Mouse (Mus musculus) megakaryocyte, embryonic 14.5 days (primary cell): ENCODE data around the gene Crtc3. TPM values are rescaled to one million over a fixed set of nuclear protein-coding genes. Genes with fewer than 3 reads are reported as not detected.

Source experiments
- H3K27me3 ChIP-seq: replicated peaks from 2 replicates; pipeline ENCODE3; 2012; ENCODE audit warnings: inconsistent platforms
- H3K36me3 ChIP-seq: replicated peaks from 2 replicates; pipeline ENCODE3; 2012; ENCODE audit warnings: low read length, inconsistent platforms, mixed read lengths
- H3K4me1 ChIP-seq: 2 replicates; pipeline ENCODE4 v1.6.1; 2012; ENCODE audit warnings: inconsistent platforms
- H3K4me3 ChIP-seq: replicated peaks from 2 replicates; pipeline ENCODE3; 2012; ENCODE audit warnings: moderate library complexity, mild to moderate bottlenecking, inconsistent platforms
- H3K9me3 ChIP-seq: 2 replicates; pipeline ENCODE4 v1.6.1; 2012; ENCODE audit warnings: inconsistent platforms
- FLI1 ChIP-seq: IDR thresholded peaks from 2 replicates; pipeline ENCODE4 v1.6.1; 2012; ENCODE audit warnings: low read length, inconsistent platforms, mixed read lengths
- GATA1 ChIP-seq: IDR thresholded peaks from 3 replicates; pipeline ENCODE4 v1.6.1; 2012; ENCODE audit warnings: mixed read lengths, low read length, inconsistent platforms, borderline replicate concordance
- polyA plus RNA-seq: library from polyadenylated mRNA; stranded (reverse); fragments of >175 nt; gene quantifications from 2 replicates; pipeline ENCODE4 v1.2.3, GENCODE M21; 2012; ENCODE audit warnings: low replicate concordance; ENCODE audit not compliant: insufficient read depth

The Crtc3 gene
- polyA plus RNA-seq, 1 experiment: 9.4 TPM

DNA sequence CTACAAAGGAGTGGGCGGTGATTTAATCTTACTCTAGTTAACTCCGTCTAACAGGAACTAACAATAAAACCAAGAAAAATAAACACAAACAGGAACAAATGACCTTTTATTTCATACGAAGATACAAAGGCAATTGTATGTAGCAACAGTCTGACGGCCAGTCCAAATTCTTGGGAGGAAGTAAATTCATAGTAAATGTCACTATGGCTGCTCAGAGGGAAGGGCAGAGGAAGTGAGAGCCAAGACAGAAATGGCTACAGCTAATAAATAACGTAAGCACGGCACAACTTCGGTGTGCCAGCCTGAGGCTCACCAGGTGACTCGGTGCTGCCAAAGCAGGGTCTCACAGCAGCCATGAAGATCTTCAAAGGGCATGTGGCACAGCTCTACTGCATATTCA, 22.8 kb upstream of the Crtc3 start:
- Histone ChIP-seq H3K27me3 (no peaks in the 10 kb centered on the region), H3K9me3 (no peaks in the 10 kb centered on the region), H3K4me3 (no peak overlapping the region), H3K36me3 (peaks cover 47% of the 10 kb centered on the region), H3K4me1 (peaks cover 26% of the 10 kb centered on the region)
- no peak for TF ChIP-seq FLI1
- TF ChIP-seq GATA1: no peak

DNA sequence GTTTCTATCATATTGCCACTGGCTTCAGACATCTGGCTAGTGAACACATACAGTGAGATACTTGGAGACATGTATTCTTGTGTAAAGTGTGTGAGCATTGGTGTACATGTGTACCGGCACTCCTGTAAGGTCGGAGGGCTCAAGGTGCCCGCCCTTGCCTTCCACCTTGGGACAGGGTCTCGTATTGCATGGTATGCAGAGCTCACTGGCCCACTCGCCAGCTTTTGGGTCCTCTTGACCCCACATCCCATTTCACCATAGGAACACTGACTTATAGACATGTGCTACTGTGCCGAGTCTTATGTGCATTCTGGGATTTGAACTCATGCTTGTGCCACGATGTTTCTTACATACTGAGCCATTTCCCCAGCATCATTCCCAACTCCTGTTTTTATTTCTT, 21.7 kb upstream of the Crtc3 start:
- Histone ChIP-seq H3K4me3 (no peak overlapping the region), H3K36me3 (peaks cover 38% of the 10 kb centered on the region)
- no peak for TF ChIP-seq GATA1
- no peak for TF ChIP-seq FLI1

DNA sequence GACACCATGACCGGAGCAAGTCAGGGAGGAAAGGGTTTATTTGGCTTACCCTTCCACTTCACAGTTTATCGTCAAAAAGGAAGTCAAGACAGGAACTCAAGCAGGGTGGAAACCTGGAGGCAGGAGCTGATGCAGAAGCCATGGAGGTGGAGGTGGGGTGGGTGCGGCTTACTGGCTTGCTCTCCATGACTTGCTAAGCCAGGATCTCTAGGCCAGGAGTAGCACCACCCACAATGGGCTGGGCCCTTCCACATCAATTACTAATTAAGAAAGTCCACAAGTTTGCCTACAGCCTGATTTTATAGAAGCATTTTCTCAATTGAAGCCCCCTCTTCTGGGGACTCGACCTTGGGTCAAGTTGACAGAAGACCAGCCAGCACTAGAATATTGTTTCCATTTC, 15.4 kb upstream of the Crtc3 start:
- no peaks in the 10 kb centered on the region for H3K36me3 ChIP-seq
- H3K9me3 ChIP-seq: no peaks in the 10 kb centered on the region
- TF ChIP-seq GATA1: no peak
- TF ChIP-seq FLI1: no peak
- peaks cover 11% of the 10 kb centered on the region for H3K4me1 ChIP-seq
- no peak overlapping the region for H3K4me3 ChIP-seq
- no peaks in the 10 kb centered on the region for H3K27me3 ChIP-seq

More for the DNA sequence above, 21.7 kb upstream of the Crtc3 start:
- Histone ChIP-seq H3K4me1 (peaks cover 15% of the 10 kb centered on the region), H3K27me3 (no peaks in the 10 kb centered on the region), H3K9me3 (no peaks in the 10 kb centered on the region)

GRCm38 (mm10) chr7:80702510-80702909, 13.8 kb upstream of the Crtc3 start:
- no peaks in the 10 kb centered on the region for H3K36me3 ChIP-seq
- peaks cover 15% of the 10 kb centered on the region for H3K4me1 ChIP-seq
- TF ChIP-seq FLI1 (no peak), GATA1 (no peak)
- no peaks in the 10 kb centered on the region for H3K9me3 ChIP-seq
- no peaks in the 10 kb centered on the region for H3K27me3 ChIP-seq
- H3K4me3 ChIP-seq: no peak overlapping the region

- peaks cover 29% of the 10 kb centered on the region for H3K4me1 ChIP-seq
- TF ChIP-seq GATA1 (no peak), FLI1 (no peak)
Measured at GRCm38 (mm10) chr7:80699709-80700108, 11.0 kb upstream of the Crtc3 start.

GRCm38 (mm10) chr7:80698940-80699339, 10.3 kb upstream of the Crtc3 start:
- no peaks in the 10 kb centered on the region for H3K36me3 ChIP-seq
- H3K4me3 ChIP-seq: no peak overlapping the region
- no peaks in the 10 kb centered on the region for H3K27me3 ChIP-seq
- peaks cover 27% of the 10 kb centered on the region for H3K4me1 ChIP-seq
- no peak for TF ChIP-seq FLI1
- no peak for TF ChIP-seq GATA1
- H3K9me3 ChIP-seq: no peaks in the 10 kb centered on the region

More at GRCm38 (mm10) chr7:80699709-80700108, 11.0 kb upstream of the Crtc3 start:
- Histone ChIP-seq H3K27me3 (no peaks in the 10 kb centered on the region), H3K9me3 (no peaks in the 10 kb centered on the region), H3K4me3 (no peak overlapping the region), H3K36me3 (no peaks in the 10 kb centered on the region)

GRCm38 (mm10) chr7:80697859-80698258, 9.2 kb upstream of the Crtc3 start:
- no peak overlapping the region for H3K4me3 ChIP-seq
- H3K36me3 ChIP-seq: no peaks in the 10 kb centered on the region
- H3K9me3 ChIP-seq: no peaks in the 10 kb centered on the region
- H3K27me3 ChIP-seq: no peaks in the 10 kb centered on the region
- TF ChIP-seq GATA1 (no peak), FLI1 (no peak)
- peaks cover 26% of the 10 kb centered on the region for H3K4me1 ChIP-seq

- H3K27me3 ChIP-seq: no peaks in the 10 kb centered on the region
- no peaks in the 10 kb centered on the region for H3K36me3 ChIP-seq
- no peak overlapping the region for H3K4me3 ChIP-seq
- H3K9me3 ChIP-seq: no peaks in the 10 kb centered on the region
- no peak for TF ChIP-seq FLI1
- no peak for TF ChIP-seq GATA1
- H3K4me1 ChIP-seq: peaks cover 21% of the 10 kb centered on the region
Measured at GRCm38 (mm10) chr7:80696903-80697302, 8.2 kb upstream of the Crtc3 start.

DNA sequence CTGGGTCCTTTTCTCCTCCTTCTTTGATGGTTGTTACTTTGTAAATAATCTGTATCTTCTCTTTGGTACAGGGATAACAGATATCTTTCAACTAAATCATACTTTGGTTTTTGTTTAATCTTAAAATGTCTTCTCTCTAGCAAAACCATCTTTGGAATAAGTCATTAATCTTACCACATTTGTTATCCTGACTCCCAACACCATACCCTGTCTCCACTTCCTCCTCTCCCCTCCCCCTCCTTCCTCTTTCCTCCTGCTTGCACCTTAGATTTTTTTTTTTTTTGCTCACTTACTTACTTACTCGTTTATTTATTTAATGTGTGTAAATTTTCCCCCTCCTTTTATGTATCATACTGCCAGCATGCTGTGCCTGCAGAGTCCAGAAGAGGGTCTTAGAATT, 7.7 kb upstream of the Crtc3 start:
- H3K4me1 ChIP-seq: peaks cover 21% of the 10 kb centered on the region
- H3K4me3 ChIP-seq: no peak overlapping the region
- H3K27me3 ChIP-seq: no peaks in the 10 kb centered on the region
- H3K36me3 ChIP-seq: no peaks in the 10 kb centered on the region
- H3K9me3 ChIP-seq: no peaks in the 10 kb centered on the region
- TF ChIP-seq GATA1 (no peak), FLI1 (no peak)

DNA sequence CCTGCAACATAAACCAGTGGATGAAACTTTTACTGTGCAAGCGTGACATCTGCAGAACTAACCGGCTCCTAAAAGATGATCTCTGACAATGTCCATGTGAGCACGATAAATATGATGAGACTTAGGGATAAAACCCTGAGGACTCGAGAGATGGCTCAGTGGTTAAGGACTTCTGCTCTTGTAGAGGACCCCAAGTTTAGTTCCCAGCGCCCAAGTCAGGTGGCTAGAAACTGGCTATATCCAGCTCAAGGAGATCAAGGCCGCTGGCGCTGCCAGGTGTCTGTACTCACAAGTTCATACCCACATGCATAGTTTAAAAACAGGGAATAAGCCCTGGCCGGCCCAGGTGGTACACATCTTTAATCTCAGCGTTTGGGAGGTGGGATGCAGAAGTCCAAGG, 3.8 kb upstream of the Crtc3 start:
- H3K9me3 ChIP-seq: no peaks in the 10 kb centered on the region
- TF ChIP-seq FLI1 (no peak), GATA1 (no peak)
- no peak overlapping the region for H3K4me3 ChIP-seq
- H3K36me3 ChIP-seq: no peaks in the 10 kb centered on the region
- H3K4me1 ChIP-seq: peaks cover 27% of the 10 kb centered on the region
- H3K27me3 ChIP-seq: no peaks in the 10 kb centered on the region

DNA sequence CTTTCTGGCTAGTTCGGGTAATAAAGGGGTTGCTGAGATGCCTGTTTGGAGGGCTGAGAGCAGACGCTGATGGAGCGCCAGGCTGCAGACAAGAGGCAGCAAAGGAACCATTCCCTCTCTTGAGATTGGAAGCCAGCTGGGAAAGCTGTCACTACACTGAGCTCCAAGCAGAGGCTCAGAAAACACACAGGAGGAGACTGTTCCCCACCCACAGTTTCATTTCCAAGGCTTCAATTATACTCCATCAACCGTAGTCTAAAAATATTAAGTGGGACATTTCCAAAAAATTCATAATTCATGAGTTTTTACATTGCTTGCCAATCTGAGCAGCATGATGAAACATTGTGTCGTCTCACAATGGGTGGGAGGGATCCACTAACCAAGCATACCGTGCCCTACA, 2.5 kb upstream of the Crtc3 start:
- no peaks in the 10 kb centered on the region for H3K27me3 ChIP-seq
- no peaks in the 10 kb centered on the region for H3K36me3 ChIP-seq
- no peaks in the 10 kb centered on the region for H3K9me3 ChIP-seq
- TF ChIP-seq GATA1 (no peak), FLI1 (no peak)
- no peak overlapping the region for H3K4me3 ChIP-seq
- H3K4me1 ChIP-seq: peaks cover 26% of the 10 kb centered on the region
